Mouse (Mus musculus): Measurements from ENCODE around the gene Fcrls.

DNA sequence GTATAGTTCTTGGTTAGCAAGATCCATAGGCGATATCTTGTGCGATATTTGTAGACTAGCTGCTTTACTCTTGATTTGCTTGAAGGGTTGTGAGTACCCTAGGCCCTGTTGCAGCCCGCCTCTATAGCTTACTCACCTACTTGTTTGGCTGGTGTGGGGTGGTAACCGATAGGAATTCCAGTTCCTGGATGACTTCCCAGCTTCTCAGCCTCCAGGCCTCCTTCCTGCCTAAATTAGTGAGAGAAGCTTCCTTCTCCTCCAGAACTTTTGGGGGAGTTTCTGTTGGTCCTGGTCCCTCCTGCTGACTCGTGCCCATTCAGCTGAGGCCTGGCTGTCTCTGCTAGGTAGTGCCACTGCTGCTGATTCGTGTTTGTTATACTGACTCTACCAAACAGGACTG, 14.0 kb downstream of the Fcrls start:
- TF ChIP-seq CTCF (IDR thresholded peaks at IDR 0.05; ENCODE audit: extremely low read depth, insufficient read depth, low read length): no peak
- no peak for TF ChIP-seq POLR2A (IDR thresholded peaks at IDR 0.05; ENCODE audit: extremely low read depth, insufficient read depth, low read length)
